Mouse (Mus musculus) retina, postnatal 1 day (tissue): ENCODE data around the gene Abhd5.
A peak's percentile ranks its signal among the peaks of the same experiment; 100 is the strongest.

Experiments used
- DNase-seq: peaks from one replicate; pipeline ENCODE4 v3.0.0-alpha.2; 2012

Abhd5 gene

GRCm38 (mm10) chr9:122420195-122420756, 68.9 kb downstream of the Abhd5 start:
- no peak for DNase-seq

- DNase-seq, result peak; percentile 88
Measured at GRCm38 (mm10) chr9:122420772-122421764, 69.7 kb downstream of the Abhd5 start.

- no peak for DNase-seq
Measured at GRCm38 (mm10) chr9:122421911-122422310, 70.5 kb downstream of the Abhd5 start.

- no peak for DNase-seq
Measured at GRCm38 (mm10) chr9:122422706-122423105, 71.3 kb downstream of the Abhd5 start.

- no peak for DNase-seq
Measured at GRCm38 (mm10) chr9:122423146-122423545, 71.7 kb downstream of the Abhd5 start.

GRCm38 (mm10) chr9:122424941-122425608, 73.7 kb downstream of the Abhd5 start:
- DNase-seq, result peak; percentile 43

- DNase-seq, result no peak
Measured at GRCm38 (mm10) chr9:122429058-122429649, 77.7 kb downstream of the Abhd5 start.

- no peak for DNase-seq
Measured at GRCm38 (mm10) chr9:122429685-122430084, 78.3 kb downstream of the Abhd5 start.
